Mouse (Mus musculus) liver, embryonic 12.5 days (tissue): ENCODE data around the gene Ptprn2. TPM values are rescaled to one million over a fixed set of nuclear protein-coding genes. Genes with fewer than 3 reads are reported as not detected.

Experiments
- ATAC-seq: fragments of 200-750 bp; cut with Nextera tagmentation; 2 replicates; pipeline ENCODE4 v1.8.0; 2017; ENCODE audit warnings: moderate number of reproducible peaks, mild to moderate bottlenecking, moderate library complexity
- H3K27ac ChIP-seq: fragments of 300-500 bp; sonication (generic); 2 replicates; pipeline ENCODE4 v1.5.1; 2016; ENCODE audit warnings: mild to moderate bottlenecking
- H3K27me3 ChIP-seq: fragments of 300-500 bp; sonication (generic); replicated peaks from 2 replicates; pipeline ENCODE4 v1.6.1; 2016; ENCODE audit warnings: mild to moderate bottlenecking, moderate library complexity
- H3K36me3 ChIP-seq: fragments of 300-500 bp; sonication (generic); 2 replicates; pipeline ENCODE4 v1.6.1; 2016; ENCODE audit warnings: mild to moderate bottlenecking, moderate library complexity
- H3K4me1 ChIP-seq: fragments of 300-500 bp; sonication (generic); 2 replicates; pipeline ENCODE4 v1.6.1; 2016
- H3K4me2 ChIP-seq: fragments of 300-500 bp; sonication (generic); 2 replicates; pipeline ENCODE4 v1.6.1; 2016; ENCODE audit warnings: mild to moderate bottlenecking, moderate library complexity
- H3K4me3 ChIP-seq: fragments of 300-500 bp; sonication (generic); 2 replicates; pipeline ENCODE4 v1.5.1; 2016; ENCODE audit warnings: mild to moderate bottlenecking, moderate library complexity
- H3K9ac ChIP-seq: fragments of 300-500 bp; sonication (generic); 2 replicates; pipeline ENCODE4 v1.6.1; 2016; ENCODE audit warnings: mild to moderate bottlenecking, moderate library complexity
- H3K9me3 ChIP-seq: fragments of 300-500 bp; sonication (generic); replicated peaks from 2 replicates; pipeline ENCODE4 v1.6.1; 2016; ENCODE audit warnings: mild to moderate bottlenecking, moderate library complexity
- WGBS: fragments of 180-500 bp; shearing (Covaris S2); methylation state at CpG from one replicate; pipeline ENCODE4 v1.1.7; 2016; ENCODE audit not compliant: insufficient replicate concordance; 5-methylcytosine and 5-hydroxymethylcytosine counted together
- polyA plus RNA-seq: library from polyadenylated mRNA; unstranded; fragments of >200 nt; fragmentation: Nextera tagmentation; extraction: Ambion mirVana; gene quantifications from 2 replicates; pipeline ENCODE4 v1.2.1, GENCODE M21; 2016

The Ptprn2 gene
- polyA plus RNA-seq, 1 experiment from 2014 or later: not detected

DNA sequence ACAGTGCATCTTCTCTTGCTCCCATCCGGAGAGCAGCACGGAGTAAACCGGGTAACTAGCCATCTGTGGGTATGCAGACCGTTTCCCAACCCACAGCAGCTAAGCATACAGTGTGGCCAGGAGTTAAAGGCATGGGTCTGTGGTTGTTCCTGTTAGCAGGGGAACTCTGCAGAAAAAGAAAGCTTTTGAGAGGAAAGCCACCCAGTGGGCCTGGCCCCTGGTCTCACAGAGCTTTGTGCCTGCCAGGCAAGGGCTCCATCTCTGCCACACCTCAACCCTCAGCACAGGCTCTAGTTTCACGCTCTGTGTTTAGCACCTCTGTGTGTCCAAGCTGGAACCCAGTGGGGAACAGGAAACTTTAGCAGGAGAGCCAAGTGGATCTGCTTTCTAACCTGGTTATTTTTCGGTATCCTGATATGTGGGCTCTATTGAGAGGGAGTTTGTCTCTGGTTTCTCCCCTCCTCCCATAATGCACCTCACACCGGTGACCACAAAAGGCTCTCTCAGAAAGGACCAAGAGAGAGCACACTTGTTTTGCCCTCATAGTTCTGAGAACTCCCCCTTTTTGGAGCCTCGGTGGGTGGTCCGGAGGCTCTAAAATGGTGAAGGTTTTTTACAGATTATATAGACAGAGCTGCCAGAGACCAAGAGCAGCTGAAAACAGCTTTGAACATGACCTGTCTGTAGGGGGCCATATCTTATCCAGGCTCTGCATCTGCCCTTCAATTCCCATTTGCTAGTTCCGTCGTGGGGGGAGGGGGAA lies 766.3 kb downstream of the Ptprn2 start:
- Histone ChIP-seq H3K9me3 (no peaks in the 10 kb centered on the region), H3K27ac (peak overlapping the region; percentile 74), H3K9ac (peak overlapping the region; percentile 19; the same call in 1 of the 2 replicates), H3K4me3 (peak overlapping the region; percentile 8; the same call in 1 of the 2 replicates), H3K27me3 (0 out of 2 replicates have a peak, but pooled peaks cover 9% of the 10 kb centered on the region), H3K4me2 (peak overlapping the region; percentile 52), H3K36me3 (no peaks in the 10 kb centered on the region), H3K4me1 (peaks cover 36% of the 10 kb centered on the region)
- WGBS: 14% methylated on average over 11 of the region's 11 CpGs
- ATAC-seq: peak; percentile 88

DNA sequence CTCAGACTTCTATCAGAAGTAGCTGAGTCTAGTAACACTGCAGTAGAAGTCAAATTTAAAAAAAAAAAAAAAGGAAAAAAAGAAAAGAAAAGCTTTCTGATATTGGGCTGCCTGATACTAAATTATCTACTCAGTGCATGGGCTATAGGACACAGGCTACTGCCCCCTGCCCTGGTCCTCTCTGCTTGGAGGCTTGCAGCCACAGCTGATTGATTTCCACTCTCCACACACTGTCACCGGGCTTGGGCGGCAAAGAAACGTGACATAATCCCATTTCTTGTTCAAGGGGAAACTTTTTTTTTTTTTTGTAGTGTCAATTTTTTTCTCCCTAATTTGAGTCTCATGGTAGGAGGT lies 766.9 kb downstream of the Ptprn2 start:
- Histone ChIP-seq H3K27me3 (0 out of 2 replicates have a peak, but pooled peaks cover 9% of the 10 kb centered on the region), H3K9me3 (no peaks in the 10 kb centered on the region), H3K4me3 (no peak overlapping the region), H3K36me3 (no peaks in the 10 kb centered on the region), H3K4me1 (peaks cover 36% of the 10 kb centered on the region), H3K27ac (peak overlapping the region; percentile 74), H3K9ac (no peak overlapping the region), H3K4me2 (peak overlapping the region; percentile 52)
- WGBS: 3% methylated on average over 3 of the region's 3 CpGs
- ATAC-seq: peak; percentile 76

DNA sequence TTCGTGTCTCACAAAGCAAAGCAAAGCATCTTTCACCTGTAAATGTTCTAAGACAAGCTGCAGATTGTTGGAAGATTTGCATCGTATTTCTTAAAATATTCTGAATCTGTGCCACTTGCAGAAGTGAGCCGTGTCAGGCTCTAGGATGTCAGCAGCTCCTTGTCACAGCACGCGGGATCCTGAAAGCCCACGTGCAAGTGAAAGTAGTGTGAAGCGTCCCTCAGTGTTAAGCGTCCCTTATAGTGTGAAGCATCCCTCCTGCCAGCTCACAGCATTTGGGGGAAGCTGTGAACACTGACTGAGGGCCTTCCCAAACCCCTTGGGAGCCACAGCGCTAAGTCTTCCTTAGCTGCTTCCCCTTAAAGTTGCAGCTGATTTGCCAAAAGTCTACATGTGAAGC lies 768.8 kb downstream of the Ptprn2 start:
- H3K27me3 ChIP-seq: peaks cover 17% of the 10 kb centered on the region
- ATAC-seq: no peak
- no peak overlapping the region for H3K4me2 ChIP-seq
- H3K36me3 ChIP-seq: no peaks in the 10 kb centered on the region
- H3K9ac ChIP-seq: no peak overlapping the region
- no peak overlapping the region for H3K4me3 ChIP-seq
- H3K4me1 ChIP-seq: peaks cover 36% of the 10 kb centered on the region
- H3K27ac ChIP-seq: no peak overlapping the region
- 70% methylated on average over 9 of the region's 9 CpGs for WGBS
- H3K9me3 ChIP-seq: no peaks in the 10 kb centered on the region

DNA sequence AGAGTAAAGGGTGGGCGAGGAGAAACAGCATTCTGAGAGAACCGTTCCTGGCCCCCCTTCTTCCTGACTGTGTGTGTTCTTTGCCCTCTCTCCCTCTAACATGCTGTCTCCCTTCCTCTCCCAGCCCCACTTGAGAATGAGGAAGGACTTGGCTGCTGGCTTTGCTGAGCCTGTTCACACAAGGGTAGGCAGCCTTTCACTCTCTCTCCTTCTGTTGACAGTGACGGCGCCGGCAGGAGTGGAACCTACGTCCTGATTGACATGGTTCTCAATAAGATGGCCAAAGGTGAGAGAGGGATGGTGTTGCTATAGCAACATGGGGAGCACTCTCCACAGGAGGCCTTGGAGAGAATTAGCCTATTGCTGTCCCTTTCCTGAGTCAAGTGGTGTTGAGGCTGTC lies 769.8 kb downstream of the Ptprn2 start:
- no peak overlapping the region for H3K4me3 ChIP-seq
- 45% methylated on average over 6 of the region's 6 CpGs for WGBS
- no peak for ATAC-seq
- H3K9me3 ChIP-seq: no peaks in the 10 kb centered on the region
- peaks cover 39% of the 10 kb centered on the region for H3K4me1 ChIP-seq
- H3K27ac ChIP-seq: no peak overlapping the region
- no peak overlapping the region for H3K4me2 ChIP-seq
- no peak overlapping the region for H3K9ac ChIP-seq
- H3K36me3 ChIP-seq: no peaks in the 10 kb centered on the region
- H3K27me3 ChIP-seq: peaks cover 16% of the 10 kb centered on the region

DNA sequence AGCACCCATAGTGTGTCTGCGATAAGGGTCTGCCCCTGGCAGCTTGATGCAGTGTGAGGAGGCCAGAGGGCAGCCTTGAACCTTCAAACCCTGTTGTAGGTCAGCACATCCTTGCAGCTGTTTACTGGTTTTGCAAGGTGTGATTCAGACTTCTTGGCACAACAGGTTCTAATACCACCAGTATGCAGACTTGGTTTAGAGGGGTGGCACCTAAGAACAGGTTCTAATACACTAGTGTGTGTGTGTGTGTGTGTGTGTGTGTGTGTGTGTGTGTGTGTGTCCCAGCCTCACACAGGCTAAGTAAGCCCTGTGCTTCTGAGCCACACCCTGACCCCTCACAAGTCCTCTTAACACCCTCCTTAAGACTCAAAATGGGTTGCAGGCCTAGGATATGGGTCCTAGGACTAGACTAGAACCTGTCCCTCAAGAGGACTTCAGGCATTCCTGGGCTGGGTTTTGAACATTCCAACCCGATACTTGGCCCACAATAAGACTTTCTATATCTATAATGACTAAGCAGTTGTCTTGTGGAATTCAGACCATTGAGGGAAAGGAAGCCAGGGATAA lies 770.3 kb downstream of the Ptprn2 start:
- no peaks in the 10 kb centered on the region for H3K36me3 ChIP-seq
- H3K27me3 ChIP-seq: peaks cover 13% of the 10 kb centered on the region
- 68% methylated on average over 2 of the region's 2 CpGs for WGBS

DNA sequence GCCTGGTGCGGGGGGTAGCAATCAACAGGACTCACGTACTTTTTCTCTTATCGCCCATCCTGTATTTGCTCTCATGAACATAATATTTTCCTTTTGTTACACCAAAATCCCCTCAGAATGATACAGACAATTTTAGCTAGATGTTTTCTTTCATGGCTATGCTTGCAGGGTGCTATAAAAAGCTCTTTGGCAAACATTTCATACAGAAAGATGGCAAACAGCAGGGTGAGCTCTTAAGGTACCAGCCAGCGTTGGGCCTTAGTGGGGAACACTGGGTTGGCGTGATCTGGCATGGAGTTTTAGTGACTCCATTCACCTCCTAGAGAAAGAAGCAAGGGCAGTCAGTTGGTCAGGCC lies 771.3 kb downstream of the Ptprn2 start:
- H3K9ac ChIP-seq: no peak overlapping the region
- no peak for ATAC-seq
- H3K36me3 ChIP-seq: no peaks in the 10 kb centered on the region
- H3K9me3 ChIP-seq: no peaks in the 10 kb centered on the region
- no peak overlapping the region for H3K27ac ChIP-seq
- H3K4me3 ChIP-seq: no peak overlapping the region
- peaks cover 35% of the 10 kb centered on the region for H3K4me1 ChIP-seq
- no peak overlapping the region for H3K4me2 ChIP-seq
- peaks cover 13% of the 10 kb centered on the region for H3K27me3 ChIP-seq
- 72% methylated on average over 5 of the region's 5 CpGs for WGBS

More for the DNA sequence above, 770.3 kb downstream of the Ptprn2 start:
- no peak overlapping the region for H3K27ac ChIP-seq
- H3K9ac ChIP-seq: no peak overlapping the region
- no peak overlapping the region for H3K4me3 ChIP-seq
- ATAC-seq: no peak
- H3K4me2 ChIP-seq: no peak overlapping the region
- H3K9me3 ChIP-seq: no peaks in the 10 kb centered on the region
- H3K4me1 ChIP-seq: peaks cover 38% of the 10 kb centered on the region

DNA sequence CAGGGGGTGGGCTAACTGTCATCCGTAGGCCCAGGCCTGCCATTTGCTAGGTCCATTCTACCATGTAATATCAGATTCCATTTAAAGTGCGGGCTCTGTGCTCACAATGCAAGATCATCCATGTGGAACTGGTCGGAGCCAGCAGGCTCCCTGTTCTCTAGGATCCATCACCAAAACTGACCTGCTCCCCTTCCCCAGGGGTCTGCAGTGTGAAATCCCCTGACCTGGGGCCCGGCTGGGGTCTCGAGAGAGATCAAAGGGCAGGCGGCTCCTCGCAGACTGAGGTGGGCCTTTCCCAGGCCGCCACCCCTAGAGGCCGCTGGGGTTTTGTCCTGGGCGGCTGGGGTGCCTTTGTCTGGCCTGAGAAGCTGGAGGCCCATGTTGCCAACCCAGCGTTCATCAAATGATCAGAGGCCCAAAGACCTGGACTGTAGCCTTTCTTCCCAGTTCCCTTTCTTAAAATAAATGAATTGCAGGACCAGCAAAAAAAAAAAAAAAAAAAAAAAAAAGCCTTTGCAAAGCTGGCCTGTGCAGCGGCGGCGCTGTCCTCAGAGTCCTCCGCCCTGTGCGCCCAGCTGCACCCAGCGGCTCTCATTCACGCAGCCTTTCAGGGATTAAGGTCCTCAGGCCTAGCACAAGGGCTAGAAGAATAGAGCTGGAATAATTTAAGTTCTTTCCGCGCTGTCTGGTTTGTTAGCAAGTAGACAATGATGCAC lies 771.8 kb downstream of the Ptprn2 start:
- 49% methylated on average over 20 of the region's 20 CpGs for WGBS
- no peak for ATAC-seq

DNA sequence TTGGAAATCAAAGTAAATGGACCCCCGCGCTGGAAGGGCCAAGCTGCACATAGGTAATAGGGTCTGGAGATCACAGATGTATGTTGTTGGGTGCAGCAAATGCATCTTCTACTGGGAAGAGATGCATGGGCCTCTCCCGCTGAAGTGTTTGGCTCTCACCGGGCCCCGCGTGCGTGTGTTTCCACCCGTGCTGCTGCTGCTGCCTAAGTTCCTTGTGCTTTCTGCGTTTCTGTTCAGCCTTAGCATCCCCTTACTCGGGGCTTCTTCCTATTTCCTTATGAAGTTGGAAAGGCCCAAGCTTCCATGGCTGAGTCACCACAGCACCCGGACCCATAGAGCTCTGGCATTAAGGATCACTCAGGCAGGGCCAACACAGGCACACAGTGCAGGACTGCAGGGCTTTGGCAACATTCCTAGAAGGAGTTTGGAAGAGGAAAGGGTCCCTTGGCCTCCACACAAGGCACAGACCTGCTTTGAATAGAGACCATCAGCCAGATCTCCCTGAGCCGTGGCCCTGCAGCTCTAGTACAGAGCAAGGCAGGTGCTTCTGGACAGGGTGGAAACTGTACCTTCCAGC lies 772.5 kb downstream of the Ptprn2 start:
- no peak overlapping the region for H3K4me3 ChIP-seq
- no peak overlapping the region for H3K4me2 ChIP-seq
- H3K27ac ChIP-seq: no peak overlapping the region
- H3K9ac ChIP-seq: no peak overlapping the region
- H3K4me1 ChIP-seq: peaks cover 32% of the 10 kb centered on the region
- no peaks in the 10 kb centered on the region for H3K9me3 ChIP-seq
- WGBS: 60% methylated on average over 12 of the region's 12 CpGs
- H3K36me3 ChIP-seq: no peaks in the 10 kb centered on the region
- ATAC-seq: no peak
- peaks cover 13% of the 10 kb centered on the region for H3K27me3 ChIP-seq

More for the DNA sequence above, 771.8 kb downstream of the Ptprn2 start:
- H3K27me3 ChIP-seq: peaks cover 13% of the 10 kb centered on the region
- H3K9ac ChIP-seq: no peak overlapping the region
- H3K27ac ChIP-seq: no peak overlapping the region
- H3K4me3 ChIP-seq: no peak overlapping the region
- H3K4me1 ChIP-seq: peaks cover 34% of the 10 kb centered on the region
- no peaks in the 10 kb centered on the region for H3K9me3 ChIP-seq
- H3K4me2 ChIP-seq: no peak overlapping the region
- no peaks in the 10 kb centered on the region for H3K36me3 ChIP-seq

DNA sequence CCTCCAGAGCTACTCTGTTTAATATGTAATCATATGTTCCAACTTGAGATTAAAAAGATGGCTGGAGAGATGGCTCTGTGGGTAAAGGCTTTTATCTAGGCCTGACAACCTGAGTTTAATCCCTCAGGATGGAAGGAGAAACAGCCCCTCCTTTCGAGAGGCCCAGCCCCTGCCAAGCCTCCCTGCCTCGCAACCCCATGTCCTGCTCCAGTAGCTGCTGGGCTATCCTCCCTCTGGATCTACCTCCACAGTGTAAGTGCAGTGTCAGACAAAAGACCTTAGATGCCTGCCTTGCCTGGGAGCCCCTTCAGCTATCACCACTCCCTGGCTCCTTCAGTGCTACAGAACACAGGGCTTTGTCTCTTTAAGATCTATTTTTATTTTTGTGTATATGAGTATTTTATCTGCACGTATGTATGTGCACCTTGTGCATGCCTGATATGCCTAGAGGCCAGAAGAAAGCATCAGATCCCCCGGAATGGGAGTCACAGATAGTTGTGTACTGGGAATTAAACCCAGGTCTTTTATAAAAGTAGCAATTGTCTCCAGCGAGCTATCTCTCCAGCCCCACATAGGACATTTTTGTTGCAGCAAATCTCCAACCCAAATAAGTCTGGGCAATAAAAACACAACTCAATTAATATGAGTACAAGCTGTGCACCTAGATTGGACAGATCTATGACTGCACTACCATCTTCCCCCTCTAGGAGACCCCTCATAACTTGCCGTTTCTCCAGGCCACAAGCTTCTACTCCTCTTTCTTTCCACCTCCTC lies 775.1 kb downstream of the Ptprn2 start:
- no peaks in the 10 kb centered on the region for H3K9me3 ChIP-seq
- H3K27me3 ChIP-seq: peaks cover 8% of the 10 kb centered on the region
- no peak overlapping the region for H3K4me2 ChIP-seq
- H3K9ac ChIP-seq: no peak overlapping the region
- WGBS: 40% methylated on average over 6 of the region's 6 CpGs
- peaks cover 23% of the 10 kb centered on the region for H3K4me1 ChIP-seq
- no peak overlapping the region for H3K27ac ChIP-seq
- H3K4me3 ChIP-seq: no peak overlapping the region
- peak; percentile 65 for ATAC-seq
- no peaks in the 10 kb centered on the region for H3K36me3 ChIP-seq

DNA sequence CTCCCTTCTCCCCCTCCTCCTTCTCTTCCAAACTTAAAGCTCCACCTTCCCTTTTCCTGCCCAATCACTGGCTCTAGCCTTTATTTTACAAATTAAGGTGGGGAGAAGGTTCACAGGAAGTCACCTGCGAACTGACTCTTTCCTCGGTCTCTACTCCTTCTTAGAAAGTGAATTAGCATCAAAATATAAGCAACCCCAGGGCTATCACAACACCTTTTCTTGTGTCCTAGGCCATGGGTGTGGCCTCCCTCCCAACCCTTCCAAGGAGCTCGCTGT lies 775.6 kb downstream of the Ptprn2 start:
- Histone ChIP-seq H3K9ac (no peak overlapping the region), H3K4me1 (peaks cover 23% of the 10 kb centered on the region), H3K4me2 (no peak overlapping the region), H3K27me3 (peaks cover 8% of the 10 kb centered on the region), H3K4me3 (no peak overlapping the region), H3K36me3 (no peaks in the 10 kb centered on the region), H3K27ac (no peak overlapping the region), H3K9me3 (no peaks in the 10 kb centered on the region)
- ATAC-seq: no peak
- 44% methylated on average over 3 of the region's 3 CpGs for WGBS

DNA sequence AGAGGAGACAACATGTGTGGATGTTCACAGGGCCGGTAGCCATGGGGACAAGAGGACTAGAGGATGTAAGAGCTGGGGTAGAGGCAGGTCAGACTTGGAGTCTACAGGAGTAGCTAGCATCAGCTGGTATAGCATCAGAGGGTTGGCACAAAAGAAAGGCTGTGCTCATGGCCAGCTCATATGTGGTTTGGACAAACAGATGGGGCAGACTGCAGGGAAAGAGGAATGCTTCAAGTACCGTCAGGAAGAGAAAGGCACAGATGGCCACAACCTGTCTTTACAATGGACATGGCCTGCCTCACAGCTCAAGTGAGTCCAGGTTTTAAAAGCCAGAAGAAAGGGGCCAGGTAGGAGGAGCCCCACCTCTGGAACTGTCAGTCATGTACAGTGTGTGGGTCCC lies 776.5 kb downstream of the Ptprn2 start:
- Histone ChIP-seq H3K4me2 (no peak overlapping the region), H3K9me3 (no peaks in the 10 kb centered on the region), H3K27ac (no peak overlapping the region), H3K36me3 (no peaks in the 10 kb centered on the region), H3K4me3 (no peak overlapping the region), H3K27me3 (peaks cover 8% of the 10 kb centered on the region), H3K9ac (no peak overlapping the region), H3K4me1 (peaks cover 23% of the 10 kb centered on the region)
- ATAC-seq: no peak
- WGBS: 76% methylated on average over 2 of the region's 2 CpGs
